Mouse (Mus musculus): ENCODE measurements around the gene Ttc13. TPM values are rescaled to one million over a fixed set of nuclear protein-coding genes. Genes with fewer than 3 reads are reported as not detected.
A peak's percentile ranks its signal among the peaks of the same experiment; 100 is the strongest.

Ttc13 gene
- total and polyA plus RNA-seq, 3 experiments, result 9.2 to 35.5 (median 35.1) TPM

- H3K27me3 ChIP-seq (ENCODE audit: insufficient read depth, low read length), result no peaks in the 10 kb centered on the region
- peaks cover 93% of the 10 kb centered on the region for H3K36me3 ChIP-seq (replicated peaks)
- H3K9me3 ChIP-seq (replicated peaks), result no peaks in the 10 kb centered on the region
- DNase-seq (ENCODE audit: low spot score), result no peak
- ATAC-seq (ENCODE audit: extremely low read depth, insufficient number of reproducible peaks, low FRiP score, poor library complexity, severe bottlenecking), result no peak
- TF ChIP-seq GATA1 (IDR thresholded peaks at IDR 0.05; ENCODE audit: borderline replicate concordance, low read length) (no peak), TAL1 (conservative IDR thresholded peaks at IDR 0.05; ENCODE audit: low read depth, low read length) (no peak), POLR2AphosphoS5 (IDR thresholded peaks at IDR 0.05; ENCODE audit: insufficient replicate concordance, low read depth, low read length) (no peak), GATA2 (IDR thresholded peaks at IDR 0.05; ENCODE audit: borderline replicate concordance, low read depth, low read length) (no peak), CTCF (IDR thresholded peaks at IDR 0.05; ENCODE audit: low read depth, low read length) (no peak)
- H3K4me1 ChIP-seq (ENCODE audit: insufficient read depth, low read depth, low read length), result no peaks in the 10 kb centered on the region
- no peak overlapping the region for H3K4me3 ChIP-seq (ENCODE audit: low read depth, low read length)
Observed at GRCm38 (mm10) chr8:124681792-124682157, 40.0 kb downstream of the Ttc13 start.

- Histone ChIP-seq H3K4me3 (ENCODE audit: low read depth, low read length) (no peak overlapping the region), H3K27me3 (ENCODE audit: insufficient read depth, low read length) (no peaks in the 10 kb centered on the region), H3K36me3 (replicated peaks) (peaks cover 93% of the 10 kb centered on the region), H3K9me3 (replicated peaks) (no peaks in the 10 kb centered on the region), H3K4me1 (ENCODE audit: insufficient read depth, low read depth, low read length) (no peaks in the 10 kb centered on the region)
- ATAC-seq (ENCODE audit: extremely low read depth, insufficient number of reproducible peaks, low FRiP score, poor library complexity, severe bottlenecking) (no peak), DNase-seq (ENCODE audit: low spot score) (no peak)
- no peak for TF ChIP-seq GATA1 (IDR thresholded peaks at IDR 0.05; ENCODE audit: borderline replicate concordance, low read length)
- TF ChIP-seq POLR2AphosphoS5 (IDR thresholded peaks at IDR 0.05; ENCODE audit: insufficient replicate concordance, low read depth, low read length), result no peak
- TF ChIP-seq TAL1 (conservative IDR thresholded peaks at IDR 0.05; ENCODE audit: low read depth, low read length), result no peak
- TF ChIP-seq CTCF (IDR thresholded peaks at IDR 0.05; ENCODE audit: low read depth, low read length), result no peak
Observed at GRCm38 (mm10) chr8:124681077-124681791, 40.5 kb downstream of the Ttc13 start.

- Histone ChIP-seq H3K4me3 (ENCODE audit: low read depth, low read length) (no peak overlapping the region), H3K36me3 (replicated peaks) (peaks cover 94% of the 10 kb centered on the region), H3K4me1 (ENCODE audit: insufficient read depth, low read depth, low read length) (no peaks in the 10 kb centered on the region), H3K9me3 (replicated peaks) (no peaks in the 10 kb centered on the region), H3K27me3 (ENCODE audit: insufficient read depth, low read length) (no peaks in the 10 kb centered on the region)
- TF ChIP-seq TAL1 (conservative IDR thresholded peaks at IDR 0.05; ENCODE audit: low read depth, low read length) (no peak), GATA2 (IDR thresholded peaks at IDR 0.05; ENCODE audit: borderline replicate concordance, low read depth, low read length) (no peak), CTCF (IDR thresholded peaks at IDR 0.05; ENCODE audit: low read depth, low read length) (no peak), POLR2AphosphoS5 (IDR thresholded peaks at IDR 0.05; ENCODE audit: insufficient replicate concordance, low read depth, low read length) (no peak), GATA1 (IDR thresholded peaks at IDR 0.05; ENCODE audit: borderline replicate concordance, low read length) (no peak)
- DNase-seq (ENCODE audit: low spot score) (no peak), ATAC-seq (ENCODE audit: extremely low read depth, insufficient number of reproducible peaks, low FRiP score, poor library complexity, severe bottlenecking) (no peak)
Observed at GRCm38 (mm10) chr8:124678246-124678645, 43.5 kb downstream of the Ttc13 start.

GRCm38 (mm10) chr8:124677486-124677885, 44.3 kb downstream of the Ttc13 start:
- no peak overlapping the region for H3K4me3 ChIP-seq (ENCODE audit: low read depth, low read length)
- TF ChIP-seq TAL1 (conservative IDR thresholded peaks at IDR 0.05; ENCODE audit: low read depth, low read length), result no peak
- TF ChIP-seq CTCF (IDR thresholded peaks at IDR 0.05; ENCODE audit: low read depth, low read length), result peak; percentile 50; the same call in 1 of the 2 replicates
- no peaks in the 10 kb centered on the region for H3K27me3 ChIP-seq (ENCODE audit: insufficient read depth, low read length)
- ATAC-seq (ENCODE audit: extremely low read depth, insufficient number of reproducible peaks, low FRiP score, poor library complexity, severe bottlenecking) (no peak; the same call in 1 of the 2 replicates), DNase-seq (ENCODE audit: low spot score) (peak; percentile 56)
- no peaks in the 10 kb centered on the region for H3K4me1 ChIP-seq (ENCODE audit: insufficient read depth, low read depth, low read length)
- H3K9me3 ChIP-seq (replicated peaks), result no peaks in the 10 kb centered on the region
- peaks cover 96% of the 10 kb centered on the region for H3K36me3 ChIP-seq (replicated peaks)

GRCm38 (mm10) chr8:124677078-124677477, 44.7 kb downstream of the Ttc13 start:
- no peak for ATAC-seq (ENCODE audit: extremely low read depth, insufficient number of reproducible peaks, low FRiP score, poor library complexity, severe bottlenecking)
- Histone ChIP-seq H3K4me1 (ENCODE audit: insufficient read depth, low read depth, low read length) (no peaks in the 10 kb centered on the region), H3K36me3 (replicated peaks) (peaks cover 96% of the 10 kb centered on the region), H3K27me3 (ENCODE audit: insufficient read depth, low read length) (no peaks in the 10 kb centered on the region), H3K4me3 (ENCODE audit: low read depth, low read length) (no peak overlapping the region), H3K9me3 (replicated peaks) (no peaks in the 10 kb centered on the region)
- no peak for DNase-seq (ENCODE audit: low spot score)
- TF ChIP-seq GATA2 (IDR thresholded peaks at IDR 0.05; ENCODE audit: borderline replicate concordance, low read depth, low read length) (no peak), POLR2AphosphoS5 (IDR thresholded peaks at IDR 0.05; ENCODE audit: insufficient replicate concordance, low read depth, low read length) (no peak), GATA1 (IDR thresholded peaks at IDR 0.05; ENCODE audit: borderline replicate concordance, low read length) (no peak), TAL1 (conservative IDR thresholded peaks at IDR 0.05; ENCODE audit: low read depth, low read length) (no peak), CTCF (IDR thresholded peaks at IDR 0.05; ENCODE audit: low read depth, low read length) (no peak)

GRCm38 (mm10) chr8:124676661-124677060, 45.1 kb downstream of the Ttc13 start:
- no peak overlapping the region for H3K4me3 ChIP-seq (ENCODE audit: low read depth, low read length)
- peaks cover 94% of the 10 kb centered on the region for H3K36me3 ChIP-seq (replicated peaks)
- no peaks in the 10 kb centered on the region for H3K4me1 ChIP-seq (ENCODE audit: insufficient read depth, low read depth, low read length)
- DNase-seq (ENCODE audit: low spot score), result no peak
- no peak for ATAC-seq (ENCODE audit: extremely low read depth, insufficient number of reproducible peaks, low FRiP score, poor library complexity, severe bottlenecking)
- TF ChIP-seq CTCF (IDR thresholded peaks at IDR 0.05; ENCODE audit: low read depth, low read length) (no peak), GATA2 (IDR thresholded peaks at IDR 0.05; ENCODE audit: borderline replicate concordance, low read depth, low read length) (no peak), TAL1 (conservative IDR thresholded peaks at IDR 0.05; ENCODE audit: low read depth, low read length) (no peak), GATA1 (IDR thresholded peaks at IDR 0.05; ENCODE audit: borderline replicate concordance, low read length) (no peak), POLR2AphosphoS5 (IDR thresholded peaks at IDR 0.05; ENCODE audit: insufficient replicate concordance, low read depth, low read length) (no peak)
- H3K9me3 ChIP-seq (replicated peaks), result no peaks in the 10 kb centered on the region
- no peaks in the 10 kb centered on the region for H3K27me3 ChIP-seq (ENCODE audit: insufficient read depth, low read length)
